Mouse (Mus musculus) heart, postnatal 4 days (tissue): ENCODE measurements around the gene Fcgbp. TPM values are rescaled to one million over a fixed set of nuclear protein-coding genes. Genes with fewer than 3 reads are reported as not detected.
"Not testable (repeated sequence)": the region's sequence is repeated elsewhere in the genome, so short reads cannot be mapped to it uniquely, and the experiment has no call there.

ENCODE experiments used
- DNase-seq: peaks from one replicate; pipeline ENCODE4 v3.0.0; 2021
- total RNA-seq, 2 experiments: library from RNA; stranded (reverse); gene quantifications; 2 replicates each; pipeline ENCODE4 v1.2.3; 2021

The Fcgbp gene
- total RNA-seq, result under 1 TPM; 0.02 to 0.12 TPM

GRCm38 (mm10) chr7:28070531-28071298, at the start of gene Fcgbp:
Gene Fcgbp, plus strand, starts transcription at chr7:28071236.
- DNase-seq, result no peak

DNA sequence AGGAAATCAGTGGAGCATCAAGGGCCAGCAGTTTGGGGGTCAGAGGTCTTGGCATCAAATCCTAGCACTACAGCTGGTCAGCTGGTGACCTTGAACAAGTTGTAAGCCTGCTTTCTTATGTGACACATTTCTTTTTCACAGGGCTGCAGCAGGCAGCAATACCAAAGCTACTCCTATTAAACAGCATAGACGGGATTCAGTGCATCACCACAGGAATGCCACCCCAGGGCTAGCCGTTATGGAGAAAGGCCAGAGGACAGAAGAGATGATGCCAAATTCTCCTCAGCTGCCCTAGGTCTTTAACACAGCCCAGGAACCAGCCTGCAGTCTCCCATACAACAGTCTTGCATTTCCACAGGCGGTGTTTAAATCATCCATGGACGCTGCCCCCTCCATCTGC, 26.5 kb upstream of the Fcgbp start:
- DNase-seq, result no peak

DNA sequence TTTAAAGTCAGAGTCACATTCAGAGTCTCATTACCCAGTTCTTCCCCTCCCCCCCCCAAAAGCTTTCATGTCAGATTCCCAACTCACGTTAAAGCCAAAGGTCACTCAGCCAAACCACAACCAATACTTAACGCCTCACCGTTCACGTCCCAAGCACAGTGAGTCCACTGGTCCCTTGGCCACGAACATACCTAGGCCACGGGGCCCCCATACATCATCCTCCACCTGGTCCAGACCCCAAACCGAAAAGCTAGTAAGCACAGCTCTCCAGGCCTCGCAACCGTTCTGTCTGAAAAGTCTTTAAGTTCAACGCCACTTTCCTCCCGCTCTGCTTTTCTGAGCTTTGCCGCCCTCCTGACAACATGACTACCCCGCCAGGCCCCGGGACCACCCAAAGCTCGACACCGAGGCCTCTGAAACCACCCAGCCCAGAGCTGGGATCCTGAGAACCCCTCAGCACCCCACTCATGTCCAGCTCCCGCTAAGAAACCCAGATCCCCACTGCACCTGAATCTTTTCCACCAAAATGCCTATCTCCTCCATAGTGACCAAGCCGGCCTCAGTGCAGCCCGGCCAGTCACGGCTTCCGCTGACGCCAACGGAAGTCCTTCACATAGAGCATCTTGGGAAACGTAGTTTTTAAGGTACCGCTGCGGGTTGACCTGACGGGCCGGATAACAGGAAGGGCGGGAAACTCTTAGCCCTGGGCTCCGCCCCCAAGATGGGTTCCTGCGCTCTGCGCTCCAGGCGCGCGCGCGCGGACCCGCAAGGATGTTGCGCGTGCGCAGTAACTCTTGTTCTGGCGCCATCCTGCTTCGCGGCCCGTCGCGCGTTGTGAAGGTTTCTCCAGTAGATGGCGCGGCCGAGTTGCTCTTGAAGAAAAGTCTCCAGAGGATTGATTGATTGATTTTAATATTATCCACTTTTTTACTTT, 21.3 kb upstream of the Fcgbp start, which contains the start of gene Psmc4:
Gene Psmc4 (minus strand): TSS at position 626 of the 934 bp plus-strand sequence.
- DNase-seq, result peak; percentile 98

- no peak for DNase-seq
Measured at GRCm38 (mm10) chr7:28050584-28050983, 20.5 kb upstream of the Fcgbp start.

DNA sequence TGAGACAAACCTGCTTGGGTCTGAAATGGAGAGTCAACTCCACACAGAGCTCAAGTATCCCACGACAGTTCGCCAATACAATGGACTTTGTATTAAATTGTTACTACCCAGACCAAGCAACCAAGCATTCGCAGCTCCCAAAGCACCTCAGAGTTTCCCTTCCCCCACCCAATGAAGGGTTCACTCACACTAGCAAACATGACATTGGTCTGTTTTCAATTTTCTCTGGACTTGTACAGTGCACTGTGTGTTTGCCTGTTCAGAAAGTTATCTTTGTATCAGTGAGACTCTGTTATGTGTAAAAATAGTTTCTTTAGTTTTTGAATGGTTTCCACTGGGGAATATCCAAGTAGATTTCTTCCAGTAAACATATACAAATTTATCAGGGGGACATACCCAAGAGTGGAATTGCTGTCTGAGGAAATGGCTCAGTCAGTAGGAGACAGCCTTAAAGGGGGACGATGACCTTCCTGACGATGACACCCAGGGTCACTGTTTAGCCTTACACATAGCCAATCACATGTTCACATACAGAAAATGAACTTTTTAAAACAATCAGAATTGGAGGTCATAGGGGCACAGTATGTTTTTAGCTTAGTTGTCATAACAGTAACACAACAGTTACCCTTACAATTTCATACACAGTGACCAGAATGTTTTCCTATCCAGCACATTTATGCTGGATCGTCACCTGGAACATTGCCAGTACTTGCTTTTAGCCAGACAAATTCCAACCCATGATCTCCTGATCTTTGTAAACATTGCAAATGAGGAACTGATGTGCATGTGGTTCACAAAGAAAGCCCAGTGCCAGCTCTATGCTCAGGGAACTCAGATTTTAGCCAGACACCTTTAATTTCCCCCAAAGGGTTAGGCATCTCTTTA, 17.7 kb upstream of the Fcgbp start:
- no peak for DNase-seq

DNA sequence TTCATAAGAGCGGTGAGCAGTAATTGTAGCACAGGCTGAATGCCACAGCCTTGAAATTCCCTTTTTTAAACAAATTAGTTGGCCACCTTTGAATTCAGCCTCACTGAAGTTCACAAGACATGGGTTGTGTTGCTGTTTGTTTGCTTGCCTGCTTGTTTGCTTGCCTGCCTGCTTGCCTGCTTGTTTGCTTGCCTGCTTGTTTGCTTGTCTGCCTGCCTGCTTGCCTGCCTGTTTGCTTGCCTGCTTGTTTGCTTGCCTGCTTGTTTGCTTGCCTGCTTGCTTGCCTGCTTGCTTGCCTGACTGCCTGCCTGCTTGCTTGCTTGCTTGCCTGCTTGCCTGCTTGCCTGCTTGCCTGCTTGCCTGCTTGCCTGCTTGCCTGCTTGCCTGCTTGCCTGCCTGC, 11.1 kb upstream of the Fcgbp start:
- DNase-seq, result no peak

DNA sequence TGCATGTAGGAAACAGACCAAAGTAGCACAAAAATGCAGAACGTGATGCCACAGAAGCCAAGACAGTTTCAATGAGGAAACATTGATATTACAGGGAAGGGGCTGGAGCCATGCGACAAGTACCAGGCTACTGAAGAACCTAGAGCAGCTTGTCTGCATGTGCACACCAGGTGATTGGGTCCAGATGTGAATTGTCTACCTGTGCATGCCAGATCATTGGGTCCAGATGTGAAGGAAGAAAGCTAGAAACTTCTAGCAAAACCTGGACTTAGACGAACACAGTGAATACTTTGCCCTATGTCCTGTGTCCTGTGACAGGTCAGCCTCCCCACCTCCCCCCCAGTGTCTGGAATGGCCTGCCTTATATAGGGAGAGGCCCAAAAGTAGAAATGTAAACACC, 2.4 kb upstream of the Fcgbp start:
- DNase-seq, result no peak

DNA sequence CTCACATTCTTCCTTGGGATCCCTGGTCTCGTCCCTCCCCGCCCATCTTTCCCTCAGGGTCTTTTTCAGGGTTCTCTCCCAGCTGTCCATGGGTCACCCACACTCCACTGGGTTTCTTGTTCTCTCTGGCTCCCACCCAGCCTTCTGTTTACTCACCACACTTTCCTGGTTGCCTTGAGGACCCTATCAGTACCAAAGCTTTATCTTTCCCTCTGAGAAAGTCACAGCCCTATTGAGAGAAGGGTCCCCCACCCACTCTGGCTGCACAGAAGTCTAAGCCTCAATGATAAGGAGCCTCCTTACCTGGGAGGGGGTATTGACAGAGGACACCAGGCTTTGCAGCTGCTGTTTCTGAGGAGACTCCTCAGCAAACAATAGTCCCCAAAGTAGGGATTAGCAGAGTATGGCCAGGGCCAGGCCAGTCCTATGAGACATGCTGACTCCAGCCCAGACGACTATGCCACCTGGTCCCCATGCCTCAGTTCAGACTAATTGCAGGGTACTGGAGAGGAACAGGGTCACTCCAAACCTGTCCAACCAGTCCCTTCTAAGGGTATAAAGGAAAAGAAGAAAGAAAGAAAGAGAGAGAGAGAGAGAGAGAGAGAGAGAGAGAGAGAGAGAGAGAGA, 1.4 kb upstream of the Fcgbp start:
- no peak for DNase-seq

DNA sequence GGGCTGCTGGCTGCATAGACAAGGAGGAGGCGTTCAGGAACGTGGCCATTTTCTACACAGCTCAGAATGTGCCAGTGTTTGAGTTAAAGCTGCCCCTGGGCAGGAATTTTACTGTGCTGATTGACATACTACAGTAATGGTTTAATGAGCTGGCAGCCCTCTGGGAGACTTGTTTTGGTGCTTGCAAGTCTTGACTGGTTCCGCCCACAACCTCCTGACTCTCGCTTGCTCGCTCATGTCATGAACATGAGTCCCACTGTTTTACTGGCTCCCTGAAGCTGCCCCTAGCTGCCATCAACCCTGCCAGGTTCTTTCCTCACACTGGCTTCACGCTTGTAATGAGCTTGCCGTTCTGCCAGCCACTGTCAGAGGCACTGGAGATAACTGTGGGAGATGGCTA, 13.2 kb downstream of the Fcgbp start:
- DNase-seq, result no peak

DNA sequence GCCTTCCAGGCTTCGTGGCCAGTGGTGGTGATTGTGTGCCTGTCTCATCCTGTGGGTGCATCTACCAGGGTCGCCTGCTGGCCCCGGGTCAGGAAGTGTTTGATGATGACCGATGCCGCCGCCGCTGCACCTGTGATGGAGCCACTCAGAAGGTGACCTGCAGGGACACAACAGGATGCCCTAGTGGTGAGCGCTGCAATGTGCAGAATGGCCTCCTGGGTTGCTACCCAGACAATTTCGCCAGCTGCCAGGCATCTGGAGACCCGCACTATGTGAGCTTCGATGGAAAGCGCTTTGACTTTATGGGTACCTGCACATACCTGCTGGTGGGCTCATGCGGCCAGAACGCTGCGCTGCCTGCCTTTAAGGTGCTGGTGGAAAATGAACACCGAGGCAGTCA, 15.2 kb downstream of the Fcgbp start:
- DNase-seq, result no peak

DNA sequence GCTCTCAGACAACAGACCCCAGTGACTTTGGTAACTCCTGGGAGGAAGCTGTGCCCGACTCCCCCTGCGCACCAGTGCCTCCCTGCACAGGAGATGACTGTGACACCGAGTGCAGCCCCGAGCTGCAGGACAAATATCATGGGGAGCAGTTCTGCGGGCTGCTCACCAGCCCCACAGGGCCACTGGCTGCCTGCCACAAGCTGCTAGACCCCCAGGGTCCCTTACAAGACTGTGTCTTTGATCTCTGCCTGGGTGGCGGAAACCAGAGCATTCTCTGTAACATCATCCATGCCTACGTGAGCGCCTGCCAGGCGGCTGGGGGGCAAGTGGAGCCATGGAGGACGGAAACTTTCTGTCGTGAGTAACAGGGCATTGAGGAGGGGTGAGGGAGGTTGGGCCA, 22.5 kb downstream of the Fcgbp start:
- DNase-seq, result no peak

DNA sequence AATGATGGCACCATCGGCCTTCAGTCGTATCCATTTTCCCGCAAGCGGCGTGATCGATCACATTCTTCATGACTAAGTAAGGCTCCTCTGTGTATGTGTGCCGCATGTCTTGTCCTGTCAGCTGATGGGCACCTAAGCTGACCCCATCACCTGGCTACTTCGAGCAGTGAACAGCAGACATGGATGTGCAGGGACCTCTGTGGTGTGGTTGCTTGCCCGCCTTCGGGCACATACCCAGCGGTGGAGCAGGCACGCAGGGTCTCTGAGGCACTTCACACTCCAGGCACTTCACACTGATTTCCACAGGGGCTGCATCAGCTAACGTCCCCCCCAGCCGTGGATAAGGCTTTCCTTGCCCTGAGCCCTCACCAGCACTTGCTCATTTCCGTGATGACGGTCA, 28.1 kb downstream of the Fcgbp start:
- no peak for DNase-seq

DNA sequence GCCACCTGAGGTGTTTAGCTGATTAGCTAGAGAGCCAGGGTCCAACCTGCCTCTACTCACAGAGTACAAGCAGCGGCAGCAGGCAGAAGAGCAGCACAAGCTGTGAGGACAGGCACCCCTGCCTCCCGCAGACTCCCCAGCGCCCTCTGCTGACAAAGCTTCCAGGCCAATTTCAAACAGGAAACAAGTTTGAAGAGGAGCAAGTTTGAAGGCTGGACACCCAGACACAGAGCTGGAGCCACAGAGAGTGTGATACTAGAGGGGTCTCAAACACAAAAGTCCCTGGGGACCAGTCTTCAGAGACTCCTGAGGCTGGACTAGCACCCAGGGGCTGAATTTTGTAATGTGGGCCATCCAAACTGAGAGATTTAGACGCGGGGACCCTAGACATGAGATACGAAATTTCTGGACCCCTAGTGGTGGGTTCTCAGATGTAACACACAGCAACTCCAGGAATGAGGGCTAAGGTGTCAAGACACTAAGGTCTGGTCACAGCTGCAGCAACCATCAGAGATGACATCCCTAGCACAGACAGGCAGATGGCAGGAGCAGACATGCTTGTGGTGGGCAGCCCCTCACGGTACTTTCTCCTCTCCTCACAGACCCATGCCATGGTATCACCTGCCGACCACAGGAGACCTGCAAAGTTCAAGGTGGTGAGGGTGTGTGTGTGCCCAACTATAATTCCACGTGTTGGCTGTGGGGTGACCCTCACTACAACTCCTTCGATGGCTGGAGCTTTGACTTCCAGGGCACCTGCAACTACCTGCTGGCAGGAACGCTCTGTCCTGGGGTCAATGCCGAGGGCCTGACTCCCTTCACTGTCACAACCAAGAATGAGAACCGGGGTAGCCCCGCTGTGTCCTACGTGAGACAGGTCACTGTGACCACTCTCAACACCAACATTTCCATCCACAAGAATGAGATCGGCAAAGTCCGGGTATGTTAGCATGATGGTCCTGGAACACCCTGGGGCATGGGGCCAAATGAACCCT, 29.9 kb downstream of the Fcgbp start:
- DNase-seq, result peak; percentile 61

- not testable (repeated sequence) for DNase-seq
Measured at GRCm38 (mm10) chr7:28102936-28103335, 31.9 kb downstream of the Fcgbp start.

GRCm38 (mm10) chr7:28104670-28105069, 33.6 kb downstream of the Fcgbp start:
- DNase-seq, result peak; percentile 30

DNA sequence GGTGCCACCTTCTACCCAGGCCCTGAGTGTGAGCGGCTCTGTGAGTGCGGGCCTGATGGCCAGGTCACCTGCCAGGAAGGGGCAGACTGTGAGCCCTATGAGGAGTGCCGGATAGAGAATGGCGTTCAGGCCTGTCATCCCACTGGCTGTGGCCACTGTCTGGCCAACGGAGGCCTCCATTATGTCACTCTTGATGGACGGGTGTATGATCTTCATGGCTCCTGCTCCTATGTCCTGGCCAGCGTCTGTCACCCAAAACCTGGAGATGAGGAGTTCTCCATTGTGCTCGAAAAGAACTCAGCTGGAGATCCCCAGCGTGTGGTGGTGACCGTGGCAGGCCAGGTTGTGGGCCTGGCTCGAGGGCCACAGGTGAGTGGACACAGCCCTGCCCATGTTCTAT, 35.2 kb downstream of the Fcgbp start:
- DNase-seq, result no peak

- DNase-seq, result no peak
Measured at GRCm38 (mm10) chr7:28114648-28115047, 43.6 kb downstream of the Fcgbp start.

GRCm38 (mm10) chr7:28129166-28129565, 58.1 kb downstream of the Fcgbp start, which contains the start of gene 9530053A07Rik:
Gene 9530053A07Rik, plus strand, starts transcription at chr7:28129466.
- DNase-seq, result no peak

- peak; percentile 44 for DNase-seq
Measured at GRCm38 (mm10) chr7:28137613-28138012, 66.6 kb downstream of the Fcgbp start.

GRCm38 (mm10) chr7:28148263-28148662, 77.2 kb downstream of the Fcgbp start:
- peak; percentile 79 for DNase-seq

DNA sequence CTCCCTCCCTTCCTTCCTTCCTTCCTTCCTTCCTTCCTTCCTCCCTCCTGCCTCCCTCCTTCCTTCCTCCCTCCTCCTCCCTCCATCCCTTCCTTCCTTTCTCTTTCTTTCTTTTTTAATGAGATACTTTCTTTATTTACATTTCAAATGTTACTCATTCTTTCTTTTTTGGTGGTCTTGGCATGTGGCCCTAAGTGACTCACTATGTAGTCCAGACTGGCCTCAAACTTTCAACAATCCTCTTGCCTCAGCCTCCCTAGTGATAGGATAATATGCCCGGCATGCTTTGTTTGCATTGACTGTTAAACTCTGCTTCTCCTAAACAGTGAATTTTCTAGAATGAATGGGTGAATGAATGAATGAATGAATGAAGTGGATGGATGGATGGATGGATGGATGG, 78.8 kb downstream of the Fcgbp start:
- DNase-seq, result no peak
